Mouse (Mus musculus) thymus, adult 18-20 months (tissue): ENCODE measurements around the gene Ecm1.
A peak's percentile ranks its signal among the peaks of the same experiment; 100 is the strongest.

ENCODE experiments used
- DNase-seq, 2 experiments: peaks; one replicate each; pipeline ENCODE4 v3.0.0; 2022; ENCODE audit warnings: mixed read lengths in 2 of 2

The Ecm1 gene

DNA sequence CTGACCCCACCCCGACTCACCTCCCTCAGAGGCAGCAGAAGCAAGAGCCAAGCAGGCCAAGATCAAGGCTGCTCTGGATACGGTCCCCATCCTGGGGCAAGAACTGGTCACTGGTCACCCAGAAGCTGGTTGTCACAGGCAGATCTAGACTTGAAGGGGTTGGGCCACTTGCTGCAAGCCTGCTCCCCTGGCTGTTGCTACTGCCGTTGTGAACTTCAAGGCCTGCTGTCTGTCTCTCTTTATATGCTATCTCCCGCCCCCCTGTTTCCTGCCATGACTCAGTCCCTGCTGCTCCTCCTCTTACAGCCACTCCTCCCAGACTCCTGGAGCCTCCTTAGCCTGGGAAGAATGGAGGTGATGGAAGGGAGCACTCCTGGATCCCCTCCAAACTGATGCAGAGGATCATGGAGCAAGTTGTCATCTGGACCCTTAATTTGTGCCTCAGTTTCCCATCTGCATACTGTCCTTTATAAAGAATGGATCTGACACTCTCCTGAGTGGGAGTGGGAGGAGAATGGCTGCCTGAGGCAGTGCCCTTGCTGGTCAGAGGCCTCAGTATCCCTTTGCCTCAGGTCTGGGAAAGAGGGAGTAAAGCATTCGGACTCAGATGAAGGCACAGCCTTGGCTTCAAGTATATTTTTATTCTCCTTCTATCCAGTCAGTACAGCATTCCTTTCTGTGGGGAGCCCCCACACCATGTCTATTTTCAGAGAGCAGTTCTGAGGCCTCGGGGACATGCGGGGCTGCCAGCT lies at the start of gene Ecm1:
TSS of gene Ecm1 (minus strand) at position 217 of the 752 bp plus-strand sequence.
- peak in 1 of 2 experiments; percentile 25 for DNase-seq

DNA sequence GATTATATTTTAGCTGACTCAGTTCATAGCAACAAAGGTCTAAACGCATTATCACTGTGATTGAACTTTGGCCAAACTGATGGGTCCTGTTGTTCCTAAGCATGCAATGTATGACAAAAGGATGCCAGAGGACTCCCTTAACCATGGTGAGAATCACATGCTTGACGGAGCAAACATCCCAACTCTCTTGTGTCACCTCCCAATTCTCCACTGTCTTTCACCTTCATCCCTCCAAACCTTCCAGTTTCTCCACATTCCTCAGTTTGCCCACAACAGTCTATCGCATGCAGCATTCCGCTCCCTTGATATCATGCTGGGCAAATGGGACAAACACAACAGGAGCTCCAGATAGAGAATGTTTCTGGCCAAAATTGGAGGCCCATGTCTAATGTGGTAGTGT lies 46.1 kb upstream of the Ecm1 start:
- no peak for DNase-seq

DNA sequence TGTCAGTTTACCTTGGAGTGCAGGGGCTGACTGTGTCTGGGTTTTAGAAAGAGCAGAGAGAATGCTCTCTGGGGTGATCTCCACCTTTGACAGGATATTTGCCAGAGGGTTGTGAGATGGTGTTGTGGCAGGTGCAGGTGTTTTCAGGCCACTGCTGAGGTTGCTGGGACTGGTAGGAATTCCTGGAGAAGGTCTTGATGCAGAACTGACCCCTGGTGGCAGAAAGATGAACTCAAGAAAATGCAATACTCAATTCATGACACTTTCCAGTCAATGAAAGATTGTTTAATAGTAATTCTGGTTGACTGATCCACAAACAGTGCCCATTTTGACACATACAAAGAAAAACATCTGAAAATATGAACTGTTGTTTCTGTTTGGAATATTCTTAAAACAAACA lies 32.6 kb upstream of the Ecm1 start:
- DNase-seq, result peak in 1 of 2 experiments; percentile 15

DNA sequence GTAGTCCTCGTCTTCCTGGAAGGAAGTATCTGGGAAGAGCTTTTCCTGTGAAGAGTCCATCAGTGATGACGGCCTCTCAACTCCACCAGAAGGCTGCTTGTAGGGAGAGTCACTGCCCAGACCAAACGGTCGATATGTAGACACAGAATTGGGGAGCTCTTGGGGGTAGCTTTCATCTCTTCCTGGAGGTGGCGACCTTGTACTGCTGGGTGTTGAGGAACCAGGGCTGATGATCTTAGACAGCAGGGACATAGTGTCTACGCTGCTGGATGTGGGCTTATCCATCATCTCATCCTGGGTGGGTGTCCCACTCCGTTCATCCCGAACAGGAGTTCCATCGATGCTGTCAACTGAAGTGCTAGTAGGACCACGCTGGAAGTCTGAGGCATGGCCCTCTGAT lies 26.2 kb upstream of the Ecm1 start:
- DNase-seq, result no peak

DNA sequence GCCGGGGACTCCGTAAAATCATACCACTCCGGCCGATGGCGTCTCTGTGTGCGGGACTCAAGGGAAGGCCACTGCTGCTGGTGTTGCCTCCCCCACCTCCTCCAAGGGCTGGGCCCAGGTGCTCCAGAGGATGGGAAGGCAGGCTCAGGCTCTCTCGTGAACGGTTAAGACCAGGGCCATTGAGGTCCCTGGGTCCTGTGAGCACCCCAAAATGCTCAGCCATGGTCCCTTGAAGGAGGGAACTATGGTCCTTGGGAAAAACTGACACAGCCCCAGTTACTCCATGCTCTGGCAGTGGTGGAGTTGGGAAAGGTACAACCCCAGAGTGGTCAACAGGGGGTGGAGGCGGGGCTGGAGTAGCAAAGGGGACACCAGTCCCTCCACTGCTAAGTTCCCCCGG lies 24.4 kb upstream of the Ecm1 start:
- no peak for DNase-seq

DNA sequence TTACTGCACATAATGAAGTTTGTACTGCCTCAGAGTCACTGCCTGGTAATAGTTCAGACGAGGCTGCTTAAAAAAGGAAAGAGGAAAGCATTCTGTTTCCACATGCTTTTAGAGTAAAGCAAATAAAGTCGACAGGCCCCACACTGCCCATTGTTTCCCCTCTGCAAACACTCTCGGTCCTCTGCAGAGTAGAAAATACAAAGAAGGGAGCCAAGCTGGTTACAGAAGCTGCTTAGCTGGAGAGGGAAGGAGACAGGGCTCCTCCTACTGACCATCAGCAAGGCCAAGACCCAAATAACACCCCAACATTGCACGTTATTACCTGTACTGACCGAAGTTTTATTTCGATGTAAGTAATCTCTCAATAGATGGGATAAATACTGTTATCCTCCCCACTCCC lies 23.6 kb upstream of the Ecm1 start:
- no peak for DNase-seq

DNA sequence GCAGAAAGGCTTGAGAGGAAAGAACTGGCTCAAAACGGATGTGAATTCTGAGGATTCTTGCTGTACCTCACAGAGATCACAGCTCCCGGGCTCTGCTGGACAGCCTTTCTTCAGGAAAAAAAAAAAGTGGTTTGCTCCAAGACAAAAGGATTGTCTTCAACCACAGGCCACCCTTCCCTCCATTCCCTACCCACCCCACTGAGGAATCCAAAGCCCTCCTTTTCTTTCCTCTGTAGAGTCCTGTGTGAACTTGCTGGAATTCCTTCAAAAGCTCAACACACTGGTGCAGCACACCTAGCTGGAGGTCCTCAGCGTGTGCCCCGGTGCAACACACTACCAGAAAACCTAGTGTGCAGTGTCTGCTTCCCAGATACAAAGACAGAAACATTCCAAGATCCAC lies 22.4 kb upstream of the Ecm1 start:
- no peak for DNase-seq

DNA sequence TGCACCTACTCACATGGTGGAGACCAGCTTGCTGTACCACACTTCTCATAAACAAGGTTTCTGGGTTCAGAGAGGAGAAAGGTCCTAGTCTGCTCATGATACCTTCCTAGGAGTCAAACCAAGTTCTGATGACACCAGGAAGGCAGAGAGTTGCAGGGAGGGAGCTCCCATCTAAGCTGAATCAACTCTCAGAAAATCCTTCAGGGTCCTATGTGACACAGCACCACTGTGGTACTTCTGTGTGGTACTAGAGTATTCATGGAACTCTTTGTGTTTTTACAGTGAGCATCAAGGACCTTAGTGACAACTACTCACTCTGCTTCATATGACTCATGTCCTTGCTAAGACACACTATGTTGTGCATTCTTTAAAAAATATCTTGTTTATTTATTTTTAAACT lies 21.3 kb upstream of the Ecm1 start:
- DNase-seq, result no peak

DNA sequence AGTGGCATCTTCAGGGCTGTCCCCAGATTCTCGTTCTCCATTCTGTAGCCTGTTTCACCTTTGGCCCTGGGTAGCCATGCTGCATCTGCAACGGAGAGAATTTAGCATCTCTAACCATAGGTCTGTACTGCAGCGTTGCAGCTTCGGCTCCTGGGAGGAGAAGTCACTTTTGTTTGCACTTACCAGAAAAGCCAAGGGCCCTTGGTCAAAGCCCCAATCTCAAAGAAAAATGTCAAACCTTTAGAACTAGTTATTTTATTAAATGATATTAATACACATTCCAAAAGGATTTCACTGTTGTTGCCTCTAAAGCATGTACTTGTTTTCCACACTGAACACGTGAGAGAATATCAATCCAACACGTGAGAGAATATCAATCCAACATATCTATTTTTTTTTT lies 20.7 kb upstream of the Ecm1 start, which contains the start of gene Tars2:
TSS of gene Tars2 (minus strand) at position 101 of the 400 bp plus-strand sequence.
- DNase-seq, result no peak

DNA sequence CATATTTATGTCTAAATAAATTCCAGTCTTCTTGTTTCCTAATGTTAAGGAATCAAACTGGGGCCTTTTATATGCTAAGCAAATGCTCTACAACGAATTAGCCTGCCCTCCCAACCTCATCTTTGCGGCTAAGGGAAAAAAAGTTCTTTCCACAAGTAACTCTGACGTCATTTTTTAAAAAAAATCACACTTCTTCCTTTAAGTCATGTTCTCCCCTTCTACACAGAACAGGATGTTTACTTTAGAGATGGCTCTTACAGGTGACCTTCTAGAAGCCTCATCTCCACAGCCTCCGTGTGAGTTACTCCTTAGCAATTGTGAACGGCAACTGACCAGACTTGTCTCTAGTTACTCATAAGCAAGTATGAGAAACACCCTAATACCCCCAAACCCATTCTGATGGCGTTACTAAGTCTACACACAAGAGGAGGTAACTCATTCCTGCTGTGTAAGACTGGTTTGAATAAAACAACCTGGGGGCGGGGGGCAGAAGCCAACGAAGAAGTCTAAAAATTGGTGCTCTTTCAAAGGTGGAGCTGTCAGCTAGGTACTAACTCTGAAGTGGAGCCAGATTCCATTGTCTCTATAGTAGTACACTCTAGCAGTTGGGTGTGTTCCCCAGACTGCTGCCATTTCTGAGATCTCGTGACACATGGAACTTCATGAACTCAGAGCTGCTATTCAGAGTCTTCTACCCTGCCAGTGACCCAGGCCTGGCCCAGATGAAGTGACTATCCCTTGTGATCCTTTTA lies 19.3 kb upstream of the Ecm1 start:
- no peak for DNase-seq

DNA sequence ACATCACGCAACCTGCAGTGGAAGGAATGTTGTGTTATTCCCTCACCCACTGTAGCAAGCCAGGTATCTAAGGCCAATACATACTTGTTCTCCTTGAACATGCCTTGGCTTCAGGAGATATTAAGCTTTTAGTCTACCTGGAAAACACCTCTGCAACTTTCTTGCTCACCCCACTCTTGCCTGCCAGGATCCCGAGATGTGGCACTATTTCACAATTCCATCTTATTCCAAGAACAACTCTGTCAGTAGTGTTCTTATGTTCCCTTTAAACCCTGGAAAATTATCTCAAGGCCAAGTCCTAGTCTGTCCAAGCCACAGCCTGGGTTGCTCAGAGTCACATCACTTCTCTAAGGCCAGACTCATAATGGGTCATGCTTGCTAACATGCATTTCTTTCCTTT lies 17.4 kb upstream of the Ecm1 start:
- no peak for DNase-seq

DNA sequence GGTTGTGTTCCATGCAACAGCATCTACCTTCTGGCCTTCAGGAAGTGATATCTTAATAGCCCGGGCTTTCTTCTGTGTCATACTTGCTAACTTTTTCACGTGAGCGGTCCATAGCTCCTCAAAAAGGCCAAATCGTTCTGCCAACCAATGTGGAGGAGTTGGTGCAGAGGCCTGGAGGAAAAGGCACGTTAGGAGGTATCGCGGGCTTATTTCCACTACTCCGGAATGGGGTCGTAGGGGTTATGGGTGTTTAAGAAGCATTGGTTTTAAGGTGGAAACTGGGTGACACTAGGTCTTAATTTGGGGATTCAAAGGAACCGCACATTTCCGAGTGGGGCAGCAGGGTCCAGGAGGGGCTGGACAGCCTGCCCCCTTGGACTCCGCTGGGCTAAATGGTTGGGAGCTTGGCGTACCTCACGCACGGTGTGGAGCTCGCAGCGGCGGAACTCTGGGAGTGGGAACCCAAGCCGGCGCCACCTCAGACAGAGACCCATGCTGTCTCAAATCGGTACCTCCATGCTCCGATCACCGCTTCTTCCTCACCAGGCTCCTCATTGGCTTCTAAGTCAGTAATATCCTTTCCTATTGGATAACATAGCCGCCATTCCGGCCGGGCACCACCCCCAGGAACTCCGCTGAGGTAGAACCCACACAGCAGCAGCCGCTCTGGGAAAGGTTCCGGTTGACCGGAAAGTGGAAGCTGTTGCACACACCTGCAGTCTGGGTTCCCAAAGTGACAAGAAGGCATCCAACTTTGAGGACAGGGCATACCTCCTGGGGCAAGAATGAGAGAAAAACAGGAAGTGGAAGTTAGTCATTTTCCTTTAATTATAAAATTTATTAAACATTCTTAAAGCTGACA lies 15.2 kb upstream of the Ecm1 start:
- peak; percentile 83 to 89 for DNase-seq

DNA sequence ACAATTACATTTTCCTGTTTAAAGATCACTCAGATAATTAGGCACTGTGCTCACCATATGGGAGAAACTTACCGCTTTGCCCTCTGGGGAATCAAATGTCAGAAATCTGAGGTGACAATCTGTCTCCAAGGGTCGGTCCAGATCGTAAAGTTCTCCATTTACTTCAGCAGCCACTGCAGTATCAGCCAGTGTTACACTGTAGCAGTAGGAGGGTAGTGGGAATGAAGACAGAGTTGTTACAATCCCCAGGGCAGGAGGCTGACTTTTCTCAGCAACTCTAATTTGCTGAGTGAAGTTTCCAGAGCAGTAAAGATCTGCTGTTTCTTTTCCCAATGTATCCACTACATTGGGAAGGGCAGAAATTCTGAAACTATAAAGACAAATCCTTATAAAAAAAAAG lies 13.6 kb upstream of the Ecm1 start:
- no peak for DNase-seq

DNA sequence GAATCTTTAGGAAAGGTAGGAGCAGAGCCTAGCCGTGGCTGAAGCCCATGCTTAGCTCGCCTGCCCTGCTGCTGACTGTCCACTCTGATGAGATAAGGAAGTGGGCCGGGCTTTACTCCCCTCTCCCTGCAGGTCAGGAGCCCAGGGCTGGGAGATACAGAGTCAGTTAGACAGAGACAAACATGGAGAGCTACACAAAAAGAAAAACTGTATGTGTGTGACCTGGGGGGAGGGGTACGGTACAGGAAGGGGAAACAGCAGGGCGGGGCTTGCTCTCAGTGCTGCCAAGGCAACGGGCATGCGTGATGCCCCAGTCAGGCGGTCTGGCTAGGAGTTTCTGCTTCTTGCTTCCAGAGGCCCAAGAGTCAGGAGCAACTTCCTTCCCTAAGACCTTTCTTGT lies 1.0 kb upstream of the Ecm1 start:
- DNase-seq, result no peak

DNA sequence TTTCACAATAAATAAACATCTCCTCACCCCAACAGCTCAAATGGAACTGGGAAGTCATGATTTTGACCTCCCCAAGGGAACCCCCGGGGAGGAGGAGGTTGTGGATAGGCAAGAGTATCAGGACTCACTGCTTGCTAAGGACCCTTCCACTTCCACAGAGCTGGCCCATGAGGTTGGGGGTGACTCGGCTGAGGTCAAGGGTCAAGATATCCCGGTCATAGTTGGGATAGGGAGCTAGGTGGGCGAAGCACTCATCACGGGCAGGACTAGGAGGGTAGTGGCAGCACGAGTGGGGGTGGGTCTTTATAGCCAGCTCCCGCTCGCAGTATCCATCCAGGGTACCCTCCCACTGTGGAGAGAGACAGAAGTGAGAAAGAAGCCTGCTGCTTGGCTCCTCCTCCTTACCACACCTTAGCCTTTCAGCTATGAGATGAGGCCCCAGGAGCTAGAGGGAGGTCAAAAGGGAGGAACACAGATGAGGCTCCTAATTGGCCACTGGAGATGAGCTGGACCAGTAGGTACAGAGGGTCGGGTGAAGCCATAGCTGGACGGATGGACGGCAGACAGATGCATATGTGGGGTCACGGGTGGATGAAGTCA lies 4.2 kb downstream of the Ecm1 start:
- DNase-seq, result no peak

DNA sequence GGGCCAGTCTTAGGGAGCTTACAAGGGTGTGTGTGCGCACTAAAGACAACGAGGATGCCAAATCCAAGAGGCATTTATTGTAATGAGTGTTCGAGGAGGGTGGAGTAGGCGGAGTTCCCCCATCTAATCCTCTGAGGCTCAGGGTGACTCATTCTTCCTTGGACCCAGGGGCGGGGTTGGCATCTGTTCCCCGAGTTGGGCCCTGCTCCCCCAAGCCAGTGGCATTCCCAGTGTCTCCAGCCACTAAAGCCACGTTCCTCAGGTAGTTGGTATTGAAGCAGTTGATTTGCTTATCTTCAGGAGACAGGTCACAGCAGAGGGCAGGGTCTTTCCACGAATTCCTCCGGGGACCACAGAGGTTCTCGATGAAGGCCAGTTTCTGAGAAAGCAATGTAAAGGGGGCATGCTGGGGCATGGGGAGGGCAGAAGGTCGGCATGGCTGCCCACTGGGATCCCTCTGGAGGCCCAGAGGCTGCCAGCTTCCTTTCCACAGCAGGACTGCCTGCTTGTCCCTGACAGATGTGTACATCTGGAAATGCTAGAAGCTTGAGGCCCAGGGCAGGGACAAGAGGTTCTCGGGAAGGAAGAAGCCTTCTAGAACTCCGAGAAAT lies 5.2 kb downstream of the Ecm1 start:
- no peak for DNase-seq

DNA sequence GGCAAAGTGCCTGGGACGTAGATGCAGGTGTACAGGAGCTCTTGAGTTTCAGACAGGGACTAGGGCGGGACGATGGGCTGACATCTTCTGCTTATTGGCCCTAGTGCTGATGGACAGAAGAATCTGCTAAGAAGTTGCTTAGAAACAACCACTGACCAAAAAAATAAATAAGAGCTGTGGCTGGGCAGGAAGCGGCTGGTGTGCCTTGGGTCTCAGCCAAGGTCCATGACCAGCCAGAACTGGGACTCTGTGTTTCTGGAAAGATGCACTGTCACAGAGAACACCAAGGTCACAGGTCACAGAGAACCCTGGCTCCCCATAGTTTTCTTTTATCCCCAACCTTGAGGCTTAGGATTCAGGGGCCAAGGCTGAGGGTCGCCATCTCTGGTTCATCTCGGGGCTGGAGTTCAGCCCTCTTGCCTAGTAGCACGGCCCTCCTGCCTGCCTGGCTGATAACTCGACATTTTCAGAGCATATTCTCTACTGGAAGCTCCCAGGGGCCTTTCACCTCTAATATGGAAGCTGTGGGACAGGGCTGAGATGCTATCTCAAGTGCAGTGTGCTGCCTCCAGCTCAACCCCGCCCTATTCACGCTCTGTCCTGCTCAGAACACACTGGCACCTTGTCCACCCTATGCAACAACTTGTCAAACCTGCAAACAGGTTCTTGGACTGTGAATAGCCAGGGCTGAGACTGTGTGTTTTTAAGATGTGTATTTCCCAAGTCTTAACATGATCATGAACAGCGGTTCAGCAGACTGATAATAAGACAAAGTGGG lies 6.4 kb downstream of the Ecm1 start:
- DNase-seq, result no peak

DNA sequence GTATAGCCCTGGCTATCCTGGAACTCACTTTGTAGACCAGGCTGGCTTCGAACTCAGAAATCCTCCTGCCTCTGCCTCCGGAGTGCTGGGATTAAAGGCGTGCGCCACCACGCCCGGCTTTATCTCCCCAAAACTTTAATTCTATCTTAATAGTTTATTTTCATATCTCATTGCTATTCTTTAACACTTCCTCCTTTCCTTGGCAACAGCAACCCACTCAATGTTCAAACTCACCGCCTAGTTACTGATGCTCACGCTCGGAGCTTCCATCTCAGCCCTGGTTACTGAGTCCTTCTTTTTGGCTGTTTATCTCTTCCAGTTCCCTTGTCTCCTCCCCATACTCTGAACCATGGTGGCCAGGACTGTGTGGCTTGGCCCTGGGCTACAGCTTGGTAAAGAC lies 7.1 kb downstream of the Ecm1 start:
- no peak for DNase-seq

DNA sequence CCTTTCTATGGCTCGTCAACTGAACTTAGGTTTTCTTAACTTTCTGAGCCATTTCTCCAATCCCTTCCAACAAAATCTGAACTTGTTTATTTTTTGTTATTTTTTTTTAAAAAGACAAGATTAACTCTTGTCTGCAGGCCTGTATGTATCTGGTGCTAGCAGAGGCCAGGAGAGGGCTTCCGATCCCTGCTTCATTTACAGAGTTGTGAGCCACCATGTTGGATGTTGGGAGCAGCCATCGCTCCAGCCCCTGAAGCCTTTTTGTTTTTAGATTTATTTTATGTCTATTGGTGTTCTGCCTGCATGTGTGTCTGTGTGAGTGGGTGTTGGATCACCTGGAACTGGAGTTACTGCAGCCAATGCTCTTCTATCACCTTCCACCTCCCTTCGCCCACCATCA lies 7.6 kb downstream of the Ecm1 start:
- DNase-seq, result no peak

DNA sequence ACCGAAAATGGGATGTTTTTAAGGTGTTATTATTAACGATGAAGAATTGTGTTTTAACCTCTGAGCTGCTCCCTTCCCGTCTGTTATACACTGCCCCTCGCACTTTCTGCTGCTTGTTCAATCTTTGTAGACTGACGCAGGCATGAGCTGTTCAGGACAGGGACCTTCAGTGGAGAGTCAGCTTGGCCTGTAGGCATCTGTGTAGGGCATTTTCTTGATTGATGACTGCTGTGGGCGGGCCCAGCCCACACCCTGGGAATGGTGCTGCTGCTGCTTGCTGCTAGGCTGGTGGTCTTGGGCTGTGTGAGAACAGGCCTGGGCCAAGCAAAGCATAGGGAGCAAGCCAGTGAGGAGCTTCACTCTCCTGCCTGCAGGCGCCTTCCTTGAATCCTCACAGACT lies 8.9 kb downstream of the Ecm1 start:
- no peak for DNase-seq

DNA sequence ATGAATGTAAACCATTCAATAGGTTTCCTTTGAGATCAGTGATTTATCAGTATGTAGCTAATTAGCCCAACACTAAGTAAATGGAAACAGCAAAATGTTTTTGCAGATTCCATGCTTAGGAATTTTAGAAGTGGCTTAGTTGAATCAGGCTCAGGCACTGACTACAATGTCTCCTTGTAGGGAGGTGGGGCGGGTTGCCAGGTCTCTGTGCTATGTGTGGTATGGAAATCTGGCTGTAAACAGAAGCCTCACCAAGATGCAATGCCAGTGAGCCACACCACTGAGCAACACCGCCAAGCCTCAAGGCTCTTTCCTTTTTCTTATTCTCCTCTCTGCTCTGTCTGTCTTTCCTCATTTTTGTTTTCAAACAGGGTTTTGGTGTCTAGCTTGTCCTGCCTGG lies 10.5 kb downstream of the Ecm1 start:
- DNase-seq, result no peak
